In genomic region chr16:70313886-70314577, GRCm38 (mm10) we compare ENCODE assay signal across 8 mouse cellular contexts. TPM values are rescaled to one million over a fixed set of nuclear protein-coding genes. Genes with fewer than 3 reads are reported as not detected.
A peak's percentile ranks its signal among the peaks of the same experiment; 100 is the strongest.
DNase-seq lines count a peak whose midpoint lies in the region; ATAC-seq lines count a peak whose summit lies in the region.

Gene Gbe1, plus strand, starts transcription at chr16:70313949.

- H3K27ac ChIP-seq in heart, embryonic 11.5 days (ENCODE audit: low read depth, low read length) = peak within 1 kb of the TSS; percentile 96
- peak within 1 kb of the TSS; percentile 96 for H3K27ac ChIP-seq in kidney, embryonic 16.5 days (ENCODE audit: low read length)

- peaks cover 14% of the 10 kb centered on the region for H3K4me1 ChIP-seq in erythroblast, embryonic 14.5 days (ENCODE audit: control insufficient read depth)
- H3K4me1 ChIP-seq in heart, embryonic 11.5 days (ENCODE audit: control insufficient read depth, insufficient read depth, low read length) = no peaks in the 10 kb centered on the region
- peaks cover 4% of the 10 kb centered on the region; the same call in 1 of the 2 replicates for H3K4me1 ChIP-seq in kidney, embryonic 16.5 days (ENCODE audit: insufficient read depth, low read length)

- peak within 1 kb of the TSS; percentile 72 for H3K4me3 ChIP-seq in erythroblast, embryonic 14.5 days (replicated peaks)
- H3K4me3 ChIP-seq in heart, embryonic 11.5 days (ENCODE audit: low read depth, low read length) = peak within 1 kb of the TSS; percentile 66
- peak within 1 kb of the TSS; percentile 68 for H3K4me3 ChIP-seq in kidney, embryonic 16.5 days (ENCODE audit: low read length)

- H3K9me3 ChIP-seq in erythroblast, embryonic 14.5 days (ENCODE audit: control insufficient read depth, low read length) = no peaks in the 10 kb centered on the region
- no peaks in the 10 kb centered on the region for H3K9me3 ChIP-seq in heart, embryonic 11.5 days (replicated peaks; ENCODE audit: control insufficient read depth, low read length)
- H3K9me3 ChIP-seq in kidney, embryonic 16.5 days (ENCODE audit: low read length) = no peaks in the 10 kb centered on the region

- no peaks in the 10 kb centered on the region for H3K27me3 ChIP-seq in erythroblast, embryonic 14.5 days (ENCODE audit: control insufficient read depth)
- H3K27me3 ChIP-seq in heart, embryonic 11.5 days (ENCODE audit: control insufficient read depth, insufficient read depth, low read length) = no peaks in the 10 kb centered on the region
- H3K27me3 ChIP-seq in kidney, embryonic 16.5 days (ENCODE audit: insufficient read depth, low read length) = no peaks in the 10 kb centered on the region

- H3K4me2 ChIP-seq in heart, embryonic 11.5 days = peak within 1 kb of the TSS; percentile 72
- peak within 1 kb of the TSS; percentile 63 for H3K4me2 ChIP-seq in kidney, embryonic 16.5 days (replicated peaks; ENCODE audit: low read depth, low read length)

- no peaks in the 10 kb centered on the region for H3K36me3 ChIP-seq in erythroblast, embryonic 14.5 days (ENCODE audit: control insufficient read depth)
- no peaks in the 10 kb centered on the region for H3K36me3 ChIP-seq in heart, embryonic 11.5 days (ENCODE audit: control insufficient read depth, insufficient read depth, low read length)
- no peaks in the 10 kb centered on the region for H3K36me3 ChIP-seq in kidney, embryonic 16.5 days (ENCODE audit: insufficient read depth, low read length)

- DNase-seq in CD4-positive helper T cell, adult 2 months (ENCODE audit: low read depth, low spot score) = peak; percentile 94
- peak; percentile 71 for DNase-seq in brain, embryonic 18.5 days (ENCODE audit: low read depth, low spot score)
- peak; percentile 92 for DNase-seq in liver
- DNase-seq in monocyte, adult 2 months (ENCODE audit: low read depth in 1 of 2, low spot score in 2 of 2) = peak; percentile 85 to 88
- peak; percentile 72 to 79 for DNase-seq in spleen, postnatal 14 days (ENCODE audit: low spot score in 2 of 2)

- H3K9ac ChIP-seq in heart, embryonic 11.5 days (ENCODE audit: low read depth, low read length) = peak within 1 kb of the TSS; percentile 94
- peak within 1 kb of the TSS; percentile 94 for H3K9ac ChIP-seq in kidney, embryonic 16.5 days (replicated peaks; ENCODE audit: low read length)

- ATAC-seq in heart, embryonic 11.5 days (replicated peaks; ENCODE audit: insufficient number of reproducible peaks, low FRiP score, low TSS enrichment) = peak; percentile 95
- ATAC-seq in kidney, embryonic 16.5 days (ENCODE audit: low FRiP score, low TSS enrichment) = peak; percentile 98

- WGBS in heart, embryonic 11.5 days (ENCODE audit: insufficient replicate concordance) = under 1% methylated on average over 69 of the region's 82 CpGs
- 0% methylated on average over 76 of the region's 82 CpGs for WGBS in kidney, embryonic 16.5 days

RNA-seq across cellular contexts. Expression of gene Gbe1, which starts in this region (rescaled TPM):
- polyA plus RNA-seq in erythroblast, embryonic 14.5 days (2012) = 0.02 TPM in 1 of 2 replicates, not detected in the other
- polyA plus RNA-seq in heart, embryonic 11.5 days (2014; fragmentation: Nextera tagmentation; extraction: Ambion mirVana) = 44.6 and 50.2 TPM in 2 replicates
- polyA plus RNA-seq in kidney, embryonic 16.5 days (2015; fragmentation: Nextera tagmentation; extraction: Ambion mirVana) = 30.1 and 30.8 TPM in 2 replicates

Comparison
In these comparisons a context has a peak if more than half of its experiments do, and no peak if none do; other contexts are left out.
1. Peak in every context shown above with its lines: DNase-seq, ATAC-seq, H3K4me3 ChIP-seq and H3K27ac ChIP-seq.
2. RNA of gene Gbe1 (polyA plus RNA-seq): 44.6 to 50.2 TPM in heart, embryonic 11.5 days and 30.1 to 30.8 TPM in kidney, embryonic 16.5 days; 0.02 TPM in erythroblast, embryonic 14.5 days; every median in the first group is over 10 times any median in the second.